ENCODE assay signal across 20 mouse cellular contexts in the genomic region with DNA sequence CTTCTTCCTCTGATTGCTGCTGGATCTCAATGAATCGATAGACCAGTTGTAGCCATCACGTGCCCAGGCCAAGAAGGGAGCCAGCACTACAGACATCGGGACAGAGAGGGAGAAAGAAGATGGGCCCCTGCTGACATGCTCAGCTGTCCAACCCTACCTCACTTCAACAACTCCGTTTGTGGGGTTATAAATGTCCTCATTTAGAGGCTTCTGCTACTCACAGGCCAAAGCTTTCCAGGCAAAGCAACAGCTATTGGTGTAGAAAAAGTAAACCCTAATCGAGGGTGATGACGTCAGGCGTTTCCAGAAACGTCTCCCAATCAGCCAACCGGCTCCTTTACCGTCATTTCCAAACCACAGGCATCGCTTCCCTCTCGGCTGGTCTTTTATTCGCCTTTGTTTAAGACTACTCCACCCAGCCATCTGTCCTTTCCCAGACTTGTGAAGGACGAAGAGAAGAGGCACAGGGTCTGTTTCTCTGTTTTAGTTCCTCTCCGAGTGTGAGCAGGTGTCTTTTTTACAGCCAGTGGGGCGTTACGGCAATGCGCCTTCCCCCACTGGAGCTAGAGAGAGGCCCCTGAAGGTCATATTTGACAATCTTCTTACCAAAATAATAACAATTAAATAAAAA. TPM values are rescaled to one million over a fixed set of nuclear protein-coding genes. Genes with fewer than 3 reads are reported as not detected.
DNase-seq lines count a peak whose midpoint lies in the region; ATAC-seq and TF ChIP-seq lines count a peak whose summit lies in the region.
"Had no signal": no experiment of that assay in that cellular context is flagged by ENCODE, and none has a peak within 500 bp of the region (broad histone marks: within the 10 kb centered on the region; RNA-seq: fewer than 3 reads in every experiment).

No protein-coding gene starts in this region.

- ATAC-seq in hindbrain, embryonic 14.5 days (ENCODE audit: low FRiP score): no peak
- ATAC-seq: hindbrain, postnatal 0 days had no signal

- H3K36me3 ChIP-seq in hindbrain, embryonic 10.5 days: no peaks in the 10 kb centered on the region
- no peaks in the 10 kb centered on the region for H3K36me3 ChIP-seq in hindbrain, embryonic 14.5 days (replicated peaks; ENCODE audit: control insufficient read depth, insufficient read depth)
- peaks cover 0 to 2% of the 10 kb centered on the region in 2 experiments for H3K36me3 ChIP-seq in CH12.LX (replicated peaks in 1 of 2; ENCODE audit: control insufficient read depth in 1 of 2, insufficient read depth in 1 of 2, low read length in 1 of 2)
- H3K36me3 ChIP-seq: embryonic facial prominence, embryonic 12.5 days; G1E; heart, embryonic 12.5 days; limb, embryonic 13.5 days had no signal

- no peaks in the 10 kb centered on the region for H3K9me3 ChIP-seq in hindbrain, embryonic 10.5 days
- no peaks in the 10 kb centered on the region for H3K9me3 ChIP-seq in hindbrain, embryonic 14.5 days (ENCODE audit: control insufficient read depth, low read length)
- H3K9me3 ChIP-seq in CH12.LX (replicated peaks; ENCODE audit: low read length): peaks cover 3% of the 10 kb centered on the region
- H3K9me3 ChIP-seq: embryonic facial prominence, embryonic 12.5 days; G1E; heart, embryonic 12.5 days; limb, embryonic 13.5 days had no signal

- no peak; the same call in none of the 2 replicates for TF ChIP-seq RAD21 in CH12.LX (IDR thresholded peaks at IDR 0.05; ENCODE audit: low read depth, low read length)

- in situ Hi-C loops in CH12.LX (cut with MboI; ENCODE audit: low pct_ligation_motif_present, low pct_unique_long_range_greater_than_20kb, low sequenced_read_pairs): loop anchor here (5.0 to 10.0 kb wide), 3 partner anchors 52 to 115 kb away; partner anchors contain the start of genes Helq and Mrps18c

- TF ChIP-seq EP300 in CH12.LX (IDR thresholded peaks at IDR 0.05; ENCODE audit: low read length): peak; percentile 92

- peaks cover 2% of the 10 kb centered on the region for H3K4me1 ChIP-seq in hindbrain, embryonic 10.5 days (replicated peaks)
- H3K4me1 ChIP-seq in hindbrain, embryonic 14.5 days (replicated peaks; ENCODE audit: control insufficient read depth, insufficient read depth, low read length): no peaks in the 10 kb centered on the region
- H3K4me1 ChIP-seq in CH12.LX (ENCODE audit: control insufficient read depth in 1 of 2, insufficient read depth in 2 of 2): peaks cover 10 to 48% of the 10 kb centered on the region in 2 experiments
- H3K4me1 ChIP-seq in bone marrow, adult 2 months (ENCODE audit: control insufficient read depth, insufficient read depth, low read length): peaks cover 1% of the 10 kb centered on the region; the same call in 1 of the 2 replicates
- H3K4me1 ChIP-seq: embryonic facial prominence, embryonic 12.5 days; heart, embryonic 12.5 days; limb, embryonic 13.5 days had no signal

- no peaks in the 10 kb centered on the region for H3K79me2 ChIP-seq in CH12.LX (replicated peaks; ENCODE audit: control insufficient read depth, extremely low read depth, insufficient read depth, poor library complexity, severe bottlenecking)

- 67% methylated on average over 18 of the region's 18 CpGs for WGBS in hindbrain, embryonic 10.5 days
- 53% methylated on average over 18 of the region's 18 CpGs for WGBS in hindbrain, embryonic 14.5 days
- WGBS in bone marrow, adult 2 months: 71% methylated on average over 18 of the region's 18 CpGs

- no peaks in the 10 kb centered on the region for H3K27me3 ChIP-seq in hindbrain, embryonic 10.5 days (ENCODE audit: insufficient read depth, poor library complexity, severe bottlenecking)
- no peaks in the 10 kb centered on the region for H3K27me3 ChIP-seq in hindbrain, embryonic 14.5 days (ENCODE audit: control insufficient read depth, insufficient read depth, low read length)
- no peaks in the 10 kb centered on the region for H3K27me3 ChIP-seq in CH12.LX (replicated peaks)
- H3K27me3 ChIP-seq: embryonic facial prominence, embryonic 12.5 days; heart, embryonic 12.5 days; limb, embryonic 13.5 days had no signal

- no peak overlapping the region for H3K4me2 ChIP-seq in hindbrain, embryonic 14.5 days (replicated peaks)
- peak overlapping the region; percentile 79 for H3K4me2 ChIP-seq in CH12.LX (ENCODE audit: insufficient read depth, low read depth, poor library complexity, severe bottlenecking)
- H3K4me2 ChIP-seq: embryonic facial prominence, embryonic 12.5 days; heart, embryonic 12.5 days; limb, embryonic 13.5 days had no signal

- no peak for DNase-seq in hindbrain, embryonic 10.5 days (ENCODE audit: low spot score)
- no peak for DNase-seq in hindbrain, embryonic 14.5 days (ENCODE audit: low spot score)
- DNase-seq in CH12.LX (ENCODE audit: extremely low read depth): peak; percentile 97
- DNase-seq in spleen, postnatal 4 days (ENCODE audit: low spot score in 2 of 2): peak; percentile 27 to 66
- no peak for DNase-seq in layer of hippocampus, adult 11-12 months (ENCODE audit: low spot score)
- no peak for DNase-seq in layer of hippocampus, adult 9-10 months (ENCODE audit: low spot score)
- DNase-seq: cerebellum, adult 9-10 months; kidney, adult 11 months; layer of hippocampus, postnatal 36 days; lung, postnatal 10 days; midbrain, embryonic 14.5 days; thymus, postnatal 36 days had no signal

- TF ChIP-seq POLR2A in CH12.LX (IDR thresholded peaks at IDR 0.05; ENCODE audit: low read depth, low read length): peak; percentile 70
- no peak for TF ChIP-seq POLR2A in bone marrow, adult 2 months (IDR thresholded peaks at IDR 0.05; ENCODE audit: borderline replicate concordance, control insufficient read depth, low read depth, low read length)

- H3K4me3 ChIP-seq in hindbrain, embryonic 10.5 days: no peak overlapping the region
- no peak overlapping the region for H3K4me3 ChIP-seq in hindbrain, embryonic 14.5 days (replicated peaks; ENCODE audit: low read length)
- peak overlapping the region; percentile 2 to 53 (median 21) for H3K4me3 ChIP-seq in CH12.LX (replicated peaks in 1 of 3; ENCODE audit: low read depth in 2 of 3, low read length in 2 of 3, poor library complexity in 1 of 3)
- no peak overlapping the region for H3K4me3 ChIP-seq in bone marrow, adult 2 months (replicated peaks; ENCODE audit: control insufficient read depth, low read depth, low read length)
- H3K4me3 ChIP-seq: embryonic facial prominence, embryonic 12.5 days; heart, embryonic 12.5 days; limb, embryonic 13.5 days; myocyte had no signal

- H3K27ac ChIP-seq in hindbrain, embryonic 10.5 days: 0 out of 2 replicates have a peak overlapping the region, but pooled peaks have one; percentile 1
- no peak overlapping the region for H3K27ac ChIP-seq in hindbrain, embryonic 14.5 days
- peak overlapping the region; percentile 79 for H3K27ac ChIP-seq in CH12.LX (ENCODE audit: insufficient read depth, low read depth)
- peak overlapping the region; percentile 59 for H3K27ac ChIP-seq in bone marrow, adult 2 months (ENCODE audit: control insufficient read depth, insufficient read depth, low read depth, low read length, poor library complexity)
- H3K27ac ChIP-seq: embryonic facial prominence, embryonic 12.5 days; hindbrain, postnatal 0 days; limb, embryonic 13.5 days; liver, embryonic 14.5 days had no signal

- dilution Hi-C loops in CH12.LX (cut with MboI; ENCODE audit: extremely low pct_ligation_motif_present, extremely low pct_unique_long_range_greater_than_20kb, low sequenced_read_pairs): no loop called here

- TF ChIP-seq CTCF in CH12.LX (conservative IDR thresholded peaks at IDR 0.05 in 1 of 2, IDR thresholded peaks at IDR 0.05 in 1 of 2; ENCODE audit: low read depth in 2 of 2, low read length in 2 of 2): no peak
- no peak for TF ChIP-seq CTCF in bone marrow, adult 2 months (IDR thresholded peaks at IDR 0.05; ENCODE audit: control insufficient read depth, insufficient read depth, low read length)

- H3K9ac ChIP-seq in hindbrain, embryonic 14.5 days: no peak overlapping the region
- peak overlapping the region; percentile 34 for H3K9ac ChIP-seq in CH12.LX (ENCODE audit: insufficient read depth, low read depth)
- H3K9ac ChIP-seq: embryonic facial prominence, embryonic 12.5 days; heart, embryonic 12.5 days; limb, embryonic 13.5 days; liver, embryonic 14.5 days had no signal

TF ChIP-seq in CH12.LX, 34 proteins besides CTCF, POLR2A, EP300 and RAD21 (continues in another document):
- peak; percentile 54; the same call in 1 of the 2 replicates for TF ChIP-seq NELFE (IDR thresholded peaks at IDR 0.05; ENCODE audit: low read depth, low read length)
- TF ChIP-seq USF2 (conservative IDR thresholded peaks at IDR 0.05; ENCODE audit: low read depth, low read length): peak; percentile 20; the same call in 1 of the 2 replicates
- TF ChIP-seq IRF4 (IDR thresholded peaks at IDR 0.05; ENCODE audit: low read depth, low read length): peak; percentile 83
- TF ChIP-seq GABPA (IDR thresholded peaks at IDR 0.05; ENCODE audit: insufficient replicate concordance, low read depth, low read length): no peak
- peak; percentile 29; the same call in 1 of the 2 replicates for TF ChIP-seq USF1 (IDR thresholded peaks at IDR 0.05; ENCODE audit: low read depth, low read length)
- TF ChIP-seq KAT2A (IDR thresholded peaks at IDR 0.05; ENCODE audit: insufficient replicate concordance, low read length): no peak
- no peak for TF ChIP-seq NRF1 (IDR thresholded peaks at IDR 0.05; ENCODE audit: low read depth, low read length)
- TF ChIP-seq POLR2AphosphoS2 (IDR thresholded peaks at IDR 0.05; ENCODE audit: low read depth, low read length): 0 out of 2 replicates have a peak, but pooled peaks have one; percentile 46
- peak; percentile 39; the same call in 1 of the 2 replicates for TF ChIP-seq ELF1 (IDR thresholded peaks at IDR 0.05; ENCODE audit: low read depth, low read length)
- TF ChIP-seq ZMIZ1 (IDR thresholded peaks at IDR 0.05; ENCODE audit: low read depth, low read length): peak; percentile 11; the same call in 1 of the 2 replicates
- no peak for TF ChIP-seq CHD1 (IDR thresholded peaks at IDR 0.05; ENCODE audit: low read depth, low read length)

RNA-seq across cellular contexts. Expression of gene Coq2, which starts 5.1 kb away (rescaled TPM):
- 49.6 and 56.0 TPM in 2 replicates for polyA plus RNA-seq in hindbrain, embryonic 10.5 days (2016; fragmentation: Nextera tagmentation; extraction: Ambion mirVana)
- polyA plus RNA-seq in hindbrain, embryonic 14.5 days (2014; fragmentation: Nextera tagmentation; extraction: Ambion mirVana): 58.3 and 63.4 TPM in 2 replicates
- total RNA-seq in CH12.LX (2012; rRNA removed): 49.1 and 53.9 TPM in 2 replicates
- 50.1 and 51.0 TPM in 2 replicates for total RNA-seq in CH12.LX (2014; rRNA removed)
- polyA plus RNA-seq in CH12.LX (2012; ENCODE audit: insufficient read length, low read depth): 50.9 and 56.5 TPM in 2 replicates
- polyA plus RNA-seq in bone marrow, adult 2 months (2011; ENCODE audit: insufficient read depth, insufficient read length, low replicate concordance, missing spikeins): 18.8 and 23.8 TPM in 2 replicates

RNA-seq across cellular contexts. Expression of gene Hpse, which starts 39.5 kb away (rescaled TPM):
- polyA plus RNA-seq in hindbrain, embryonic 10.5 days (2016; fragmentation: Nextera tagmentation; extraction: Ambion mirVana): 1.6 and 2.3 TPM in 2 replicates
- 0.41 and 0.65 TPM in 2 replicates for polyA plus RNA-seq in hindbrain, embryonic 14.5 days (2014; fragmentation: Nextera tagmentation; extraction: Ambion mirVana)
- total RNA-seq in CH12.LX (2012; rRNA removed) (8.0 and 9.5 TPM in 2 replicates), CH12.LX (2014; rRNA removed) (3.8 and 4.0 TPM in 2 replicates)
- polyA plus RNA-seq in CH12.LX (2012; ENCODE audit: insufficient read length, low read depth): 3.3 and 3.7 TPM in 2 replicates
- polyA plus RNA-seq in bone marrow, adult 2 months (2011; ENCODE audit: insufficient read depth, insufficient read length, low replicate concordance, missing spikeins): 4.5 and 10.4 TPM in 2 replicates
- total RNA-seq: G1E had no signal
- polyA plus RNA-seq: G1E had no signal

Comparison
In these comparisons a context has a peak if more than half of its experiments do, and no peak if none do; other contexts are left out.
1. DNase-seq: peak in CH12.LX (single experiment) and spleen, postnatal 4 days (2 of 2); none in hindbrain, embryonic 10.5 days (single experiment), hindbrain, embryonic 14.5 days (single experiment), layer of hippocampus, adult 11-12 months (single experiment) and layer of hippocampus, adult 9-10 months (single experiment).
2. H3K4me3 ChIP-seq: peak in CH12.LX (3 of 3); none in hindbrain, embryonic 10.5 days (single experiment), hindbrain, embryonic 14.5 days (single experiment) and bone marrow, adult 2 months (single experiment).